Mouse (Mus musculus) B cell, adult 2 months (primary cell): ENCODE measurements around the gene Ilf2.
A peak's percentile ranks its signal among the peaks of the same experiment; 100 is the strongest.

Source experiments
- DNase-seq, 2 experiments: peaks; one replicate each; pipeline ENCODE4 v3.0.0; 2022

The Ilf2 gene

GRCm38 (mm10) chr3:90464552-90465080 lies 11.3 kb upstream of the Ilf2 start:
- no peak for DNase-seq

GRCm38 (mm10) chr3:90465081-90465685 lies 10.7 kb upstream of the Ilf2 start:
- peak; percentile 39 to 47 for DNase-seq

GRCm38 (mm10) chr3:90465686-90466310 lies 10.1 kb upstream of the Ilf2 start, which contains the start of gene Npr1:
Gene Npr1 (minus strand): TSS chr3:90465866.
- peak; percentile 12 to 21 for DNase-seq

- peak; percentile 16 to 18 for DNase-seq
These were observed 9.6 kb upstream of the Ilf2 start for GRCm38 (mm10) chr3:90466311-90466766.

- peak; percentile 16 to 29 for DNase-seq
These were observed 8.2 kb upstream of the Ilf2 start for GRCm38 (mm10) chr3:90467618-90468300.

GRCm38 (mm10) chr3:90472213-90472612 lies 3.7 kb upstream of the Ilf2 start:
- DNase-seq: peak; percentile 74 to 80

GRCm38 (mm10) chr3:90475151-90475830 lies 635 bp upstream of the Ilf2 start:
- DNase-seq: no peak

GRCm38 (mm10) chr3:90486998-90487397 lies 11.1 kb downstream of the Ilf2 start:
- DNase-seq: no peak

GRCm38 (mm10) chr3:90488576-90488975 lies 12.7 kb downstream of the Ilf2 start:
- DNase-seq: no peak

GRCm38 (mm10) chr3:90490696-90491256 lies 14.8 kb downstream of the Ilf2 start, which contains the start of gene Snapin:
Gene Snapin (minus strand): TSS chr3:90491033.
- peak; percentile 96 for DNase-seq

- DNase-seq: peak; percentile 56 to 68
These were observed 15.4 kb downstream of the Ilf2 start for GRCm38 (mm10) chr3:90491350-90491749.

GRCm38 (mm10) chr3:90493831-90494540 lies 18.1 kb downstream of the Ilf2 start:
- DNase-seq: no peak

- DNase-seq: no peak
These were observed 20.1 kb downstream of the Ilf2 start for GRCm38 (mm10) chr3:90495850-90496525.

- DNase-seq: no peak
These were observed 21.7 kb downstream of the Ilf2 start for GRCm38 (mm10) chr3:90497597-90497996.

GRCm38 (mm10) chr3:90503444-90503843 lies 27.5 kb downstream of the Ilf2 start:
- no peak for DNase-seq

GRCm38 (mm10) chr3:90505216-90505615 lies 29.3 kb downstream of the Ilf2 start:
- no peak for DNase-seq

- no peak for DNase-seq
These were observed 30.4 kb downstream of the Ilf2 start for GRCm38 (mm10) chr3:90506362-90506761.

GRCm38 (mm10) chr3:90508287-90508949 lies 32.5 kb downstream of the Ilf2 start:
- no peak for DNase-seq

- DNase-seq: peak; percentile 99
These were observed 33.2 kb downstream of the Ilf2 start, which contains the start of gene Chtop for GRCm38 (mm10) chr3:90508950-90509746. Gene Chtop (minus strand): TSS chr3:90509498.

- no peak for DNase-seq
These were observed 33.8 kb downstream of the Ilf2 start for GRCm38 (mm10) chr3:90509747-90510123.
